Mouse (Mus musculus): ENCODE data around the gene Klf12. TPM values are rescaled to one million over a fixed set of nuclear protein-coding genes. Genes with fewer than 3 reads are reported as not detected.
A peak's percentile ranks its signal among the peaks of the same experiment; 100 is the strongest.

Gene Klf12
- polyA plus RNA-seq, 1 experiment from 2014 or later = 3.1 TPM

GRCm38 (mm10) chr14:100053456-100053855, 231.0 kb downstream of the Klf12 start:
- WGBS = 75% methylated on average over 4 of the region's 4 CpGs
- Histone ChIP-seq H3K9ac (ENCODE audit: low read depth, low read length) (no peak overlapping the region), H3K9me3 (ENCODE audit: control insufficient read depth) (no peaks in the 10 kb centered on the region), H3K36me3 (ENCODE audit: control insufficient read depth, insufficient read depth) (no peaks in the 10 kb centered on the region), H3K4me3 (ENCODE audit: low read depth, low read length) (no peak overlapping the region), H3K4me1 (replicated peaks; ENCODE audit: control insufficient read depth, insufficient read depth, low read length) (no peaks in the 10 kb centered on the region), H3K27me3 (replicated peaks; ENCODE audit: control insufficient read depth, insufficient read depth, low read length) (no peaks in the 10 kb centered on the region), H3K4me2 (replicated peaks; ENCODE audit: low read depth) (no peak overlapping the region), H3K27ac (ENCODE audit: low read depth, low read length) (no peak overlapping the region)
- TF ChIP-seq CTCF (IDR thresholded peaks at IDR 0.05; ENCODE audit: low read depth) = no peak
- ATAC-seq = no peak

DNA sequence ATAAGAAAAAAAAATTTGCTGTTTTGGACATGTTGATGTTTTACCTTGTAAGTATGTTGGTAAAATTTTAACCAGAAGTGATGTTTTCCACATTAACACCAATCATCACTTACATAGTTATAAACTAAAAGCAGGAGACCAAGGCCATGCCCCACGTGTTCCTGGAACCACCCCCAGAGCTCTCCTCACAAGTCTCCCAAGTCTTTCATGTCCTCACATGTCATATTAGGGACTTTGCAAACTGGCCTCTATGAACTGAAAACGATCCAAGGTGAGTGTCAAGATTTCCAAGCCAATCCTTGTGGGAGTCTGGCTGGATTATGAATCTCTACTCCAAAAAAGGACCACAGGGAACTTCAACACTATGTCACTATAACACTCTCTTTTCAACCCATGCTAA, 231.6 kb downstream of the Klf12 start:
- H3K27me3 ChIP-seq (replicated peaks; ENCODE audit: control insufficient read depth, insufficient read depth, low read length) = no peaks in the 10 kb centered on the region
- H3K4me3 ChIP-seq (ENCODE audit: low read depth, low read length) = no peak overlapping the region
- no peak for TF ChIP-seq CTCF (IDR thresholded peaks at IDR 0.05; ENCODE audit: low read depth)
- no peaks in the 10 kb centered on the region for H3K9me3 ChIP-seq (ENCODE audit: control insufficient read depth)
- no peak overlapping the region for H3K4me2 ChIP-seq (replicated peaks; ENCODE audit: low read depth)
- H3K4me1 ChIP-seq (replicated peaks; ENCODE audit: control insufficient read depth, insufficient read depth, low read length) = no peaks in the 10 kb centered on the region
- H3K36me3 ChIP-seq (ENCODE audit: control insufficient read depth, insufficient read depth) = no peaks in the 10 kb centered on the region
- H3K9ac ChIP-seq (ENCODE audit: low read depth, low read length) = no peak overlapping the region
- H3K27ac ChIP-seq (ENCODE audit: low read depth, low read length) = no peak overlapping the region
- WGBS = 81% methylated on average over 2 of the region's 2 CpGs
- no peak for ATAC-seq

DNA sequence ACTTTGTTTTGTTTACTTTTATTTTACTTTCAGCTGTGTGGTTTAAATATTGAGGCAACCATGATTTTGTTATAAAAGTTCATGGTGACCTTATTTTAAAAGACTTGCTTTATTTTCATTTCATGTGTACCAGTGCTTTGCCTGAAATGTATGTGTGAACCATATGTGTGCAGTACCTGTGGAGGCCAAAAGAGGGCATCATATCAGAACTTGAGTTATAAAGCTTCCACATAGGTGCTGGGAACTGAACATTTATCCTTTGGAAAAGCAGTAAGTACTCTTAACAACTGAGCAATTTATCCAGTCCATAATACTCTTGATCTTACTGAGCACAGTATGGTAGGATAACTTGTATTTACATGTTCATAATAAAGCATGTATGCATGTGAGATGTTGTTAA, 239.0 kb downstream of the Klf12 start:
- no peak for ATAC-seq
- Histone ChIP-seq H3K4me3 (ENCODE audit: low read depth, low read length) (no peak overlapping the region), H3K9ac (ENCODE audit: low read depth, low read length) (no peak overlapping the region), H3K4me1 (replicated peaks; ENCODE audit: control insufficient read depth, insufficient read depth, low read length) (no peaks in the 10 kb centered on the region), H3K9me3 (ENCODE audit: control insufficient read depth) (no peaks in the 10 kb centered on the region), H3K36me3 (ENCODE audit: control insufficient read depth, insufficient read depth) (no peaks in the 10 kb centered on the region), H3K4me2 (replicated peaks; ENCODE audit: low read depth) (no peak overlapping the region), H3K27me3 (replicated peaks; ENCODE audit: control insufficient read depth, insufficient read depth, low read length) (no peaks in the 10 kb centered on the region), H3K27ac (ENCODE audit: low read depth, low read length) (no peak overlapping the region)
- TF ChIP-seq CTCF (IDR thresholded peaks at IDR 0.05; ENCODE audit: low read depth) = peak; percentile 28; the same call in 1 of the 2 replicates

DNA sequence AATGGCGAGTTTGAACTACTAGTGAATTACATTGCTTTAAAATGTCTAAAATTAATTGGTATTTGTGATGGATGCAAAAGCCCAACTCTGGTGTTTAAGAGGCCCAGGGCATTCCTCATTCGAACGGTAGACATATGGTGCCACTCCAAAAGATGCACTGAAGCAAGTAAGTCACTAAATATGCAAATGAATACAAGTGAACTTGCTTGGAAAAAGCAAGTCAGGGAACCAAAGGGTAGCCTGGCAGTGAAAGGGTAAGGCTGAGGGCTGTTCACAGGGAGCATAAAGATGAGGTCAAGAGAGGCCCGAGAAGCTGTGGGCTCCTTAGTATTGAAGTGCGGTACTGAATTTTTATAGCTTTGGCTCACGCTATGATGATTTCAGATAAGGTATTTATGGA, 242.7 kb downstream of the Klf12 start:
- no peak overlapping the region for H3K4me2 ChIP-seq (replicated peaks; ENCODE audit: low read depth)
- 66% methylated on average over 6 of the region's 6 CpGs for WGBS
- no peak overlapping the region for H3K27ac ChIP-seq (ENCODE audit: low read depth, low read length)
- no peak overlapping the region for H3K9ac ChIP-seq (ENCODE audit: low read depth, low read length)
- H3K9me3 ChIP-seq (ENCODE audit: control insufficient read depth) = no peaks in the 10 kb centered on the region
- H3K4me1 ChIP-seq (replicated peaks; ENCODE audit: control insufficient read depth, insufficient read depth, low read length) = no peaks in the 10 kb centered on the region
- H3K36me3 ChIP-seq (ENCODE audit: control insufficient read depth, insufficient read depth) = no peaks in the 10 kb centered on the region
- TF ChIP-seq CTCF (IDR thresholded peaks at IDR 0.05; ENCODE audit: low read depth) = no peak
- no peak for ATAC-seq
- H3K4me3 ChIP-seq (ENCODE audit: low read depth, low read length) = no peak overlapping the region
- H3K27me3 ChIP-seq (replicated peaks; ENCODE audit: control insufficient read depth, insufficient read depth, low read length) = no peaks in the 10 kb centered on the region

GRCm38 (mm10) chr14:100026671-100027070, 257.8 kb downstream of the Klf12 start:
- no peaks in the 10 kb centered on the region for H3K4me1 ChIP-seq (replicated peaks; ENCODE audit: control insufficient read depth, insufficient read depth, low read length)
- H3K9me3 ChIP-seq (ENCODE audit: control insufficient read depth) = no peaks in the 10 kb centered on the region
- ATAC-seq = no peak
- no peak for TF ChIP-seq CTCF (IDR thresholded peaks at IDR 0.05; ENCODE audit: low read depth)
- H3K27ac ChIP-seq (ENCODE audit: low read depth, low read length) = no peak overlapping the region
- H3K27me3 ChIP-seq (replicated peaks; ENCODE audit: control insufficient read depth, insufficient read depth, low read length) = no peaks in the 10 kb centered on the region
- no peak overlapping the region for H3K4me3 ChIP-seq (ENCODE audit: low read depth, low read length)
- no peak overlapping the region for H3K9ac ChIP-seq (ENCODE audit: low read depth, low read length)
- 69% methylated on average over 6 of the region's 6 CpGs for WGBS
- H3K36me3 ChIP-seq (ENCODE audit: control insufficient read depth, insufficient read depth) = peaks cover 4% of the 10 kb centered on the region; the same call in 1 of the 2 replicates
- no peak overlapping the region for H3K4me2 ChIP-seq (replicated peaks; ENCODE audit: low read depth)

- 85% methylated on average over 2 of the region's 2 CpGs for WGBS
Measured at GRCm38 (mm10) chr14:100017219-100017618, 267.3 kb downstream of the Klf12 start.

DNA sequence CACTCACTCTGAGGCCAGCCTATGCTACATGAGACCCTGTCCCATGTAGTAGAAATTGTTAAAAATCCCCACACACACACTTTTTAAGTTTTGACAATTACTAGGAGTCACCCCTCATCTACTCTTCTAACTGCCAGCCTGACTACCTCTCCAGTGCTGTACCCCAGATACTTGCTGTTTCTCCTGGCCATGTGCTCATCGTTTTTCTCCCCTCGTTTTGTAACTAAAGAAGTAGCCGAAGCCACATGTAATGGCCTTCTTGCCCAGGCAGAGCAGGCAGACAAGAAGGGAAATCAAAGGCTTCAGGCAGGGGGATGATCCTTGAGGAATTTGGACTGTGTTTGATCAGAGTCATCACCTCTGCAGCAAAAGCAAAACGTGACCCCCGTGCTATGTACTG, 274.0 kb downstream of the Klf12 start:
- H3K4me2 ChIP-seq (replicated peaks; ENCODE audit: low read depth) = no peak overlapping the region
- no peak for TF ChIP-seq CTCF (IDR thresholded peaks at IDR 0.05; ENCODE audit: low read depth)
- no peak overlapping the region for H3K9ac ChIP-seq (ENCODE audit: low read depth, low read length)
- H3K9me3 ChIP-seq (ENCODE audit: control insufficient read depth) = no peaks in the 10 kb centered on the region
- no peak overlapping the region for H3K4me3 ChIP-seq (ENCODE audit: low read depth, low read length)
- no peaks in the 10 kb centered on the region for H3K36me3 ChIP-seq (ENCODE audit: control insufficient read depth, insufficient read depth)
- ATAC-seq = no peak
- no peaks in the 10 kb centered on the region for H3K27me3 ChIP-seq (replicated peaks; ENCODE audit: control insufficient read depth, insufficient read depth, low read length)
- H3K4me1 ChIP-seq (replicated peaks; ENCODE audit: control insufficient read depth, insufficient read depth, low read length) = no peaks in the 10 kb centered on the region
- no peak overlapping the region for H3K27ac ChIP-seq (ENCODE audit: low read depth, low read length)
- WGBS = 72% methylated on average over 5 of the region's 5 CpGs

More at GRCm38 (mm10) chr14:100017219-100017618, 267.3 kb downstream of the Klf12 start:
- Histone ChIP-seq H3K4me3 (ENCODE audit: low read depth, low read length) (no peak overlapping the region), H3K9ac (ENCODE audit: low read depth, low read length) (no peak overlapping the region), H3K27ac (ENCODE audit: low read depth, low read length) (no peak overlapping the region), H3K36me3 (ENCODE audit: control insufficient read depth, insufficient read depth) (no peaks in the 10 kb centered on the region), H3K9me3 (ENCODE audit: control insufficient read depth) (no peaks in the 10 kb centered on the region), H3K4me1 (replicated peaks; ENCODE audit: control insufficient read depth, insufficient read depth, low read length) (no peaks in the 10 kb centered on the region), H3K4me2 (replicated peaks; ENCODE audit: low read depth) (no peak overlapping the region), H3K27me3 (replicated peaks; ENCODE audit: control insufficient read depth, insufficient read depth, low read length) (no peaks in the 10 kb centered on the region)
- no peak for ATAC-seq
- no peak for TF ChIP-seq CTCF (IDR thresholded peaks at IDR 0.05; ENCODE audit: low read depth)
